Mouse (Mus musculus) retina, embryonic 14.5 days (tissue): ENCODE data around the gene Arhgef26.
A peak's percentile ranks its signal among the peaks of the same experiment; 100 is the strongest.

ENCODE experiments used
- DNase-seq: peaks from one replicate; pipeline ENCODE4 v3.0.0-alpha.2; 2015; ENCODE audit warnings: low spot score

The Arhgef26 gene

DNA sequence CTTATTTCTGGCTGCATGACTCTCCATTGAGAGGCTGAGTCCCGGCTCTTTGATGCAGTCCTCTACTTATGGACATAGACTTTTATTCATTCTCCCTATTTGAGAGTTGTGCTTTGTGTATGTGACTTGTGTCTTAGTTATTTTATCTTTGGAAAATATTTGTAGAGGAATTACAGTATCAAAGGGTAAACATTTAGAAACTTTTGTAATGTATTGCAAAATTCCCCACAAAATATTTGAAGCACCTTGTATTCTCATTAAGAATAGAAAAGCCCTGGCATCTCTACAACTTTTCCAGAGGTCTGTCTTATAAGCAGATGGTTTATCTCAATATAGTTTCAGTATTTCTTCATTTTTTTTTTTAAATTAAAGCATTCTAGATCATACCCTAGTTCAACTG, 44.7 kb downstream of the Arhgef26 start:
- no peak for DNase-seq

DNA sequence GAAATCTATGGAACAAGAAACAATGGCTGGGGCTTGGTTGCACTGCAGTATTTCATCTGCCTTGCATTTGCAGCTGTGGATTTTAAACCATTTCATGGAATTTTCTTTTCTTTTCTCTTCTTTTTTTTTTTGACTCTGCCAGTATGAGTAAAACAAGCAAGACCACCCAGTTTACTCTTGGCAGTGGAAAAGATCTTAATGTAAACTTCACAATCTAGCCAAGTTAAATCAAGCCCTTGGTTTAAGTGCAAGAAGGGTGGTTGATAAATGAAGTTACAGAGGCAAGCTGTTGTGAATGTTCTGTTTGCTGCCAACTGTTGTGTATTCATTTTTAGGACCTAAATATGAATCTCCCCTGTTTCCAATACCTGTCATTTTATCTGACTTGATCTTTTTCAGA, 54.5 kb downstream of the Arhgef26 start:
- DNase-seq, result no peak

DNA sequence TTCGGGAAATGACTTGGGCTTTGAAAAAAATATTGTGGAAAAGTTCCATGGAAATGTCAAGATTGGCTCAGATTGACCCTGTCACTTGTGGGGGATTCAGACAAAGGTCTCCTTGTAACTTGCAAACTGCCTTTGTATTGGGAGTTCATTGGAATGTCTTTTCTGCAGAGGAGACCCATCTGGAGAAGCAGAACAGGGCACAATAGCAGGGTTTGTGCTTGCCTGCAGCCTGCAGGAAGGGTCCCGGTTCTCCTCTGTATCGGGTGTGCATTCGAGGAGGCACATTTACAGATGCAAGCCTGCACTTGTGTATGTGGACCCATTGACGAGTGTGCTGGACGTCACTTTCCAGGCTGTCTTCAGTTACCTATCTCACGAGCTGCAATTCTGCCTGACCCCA, 56.1 kb downstream of the Arhgef26 start:
- peak; percentile 40 for DNase-seq

DNA sequence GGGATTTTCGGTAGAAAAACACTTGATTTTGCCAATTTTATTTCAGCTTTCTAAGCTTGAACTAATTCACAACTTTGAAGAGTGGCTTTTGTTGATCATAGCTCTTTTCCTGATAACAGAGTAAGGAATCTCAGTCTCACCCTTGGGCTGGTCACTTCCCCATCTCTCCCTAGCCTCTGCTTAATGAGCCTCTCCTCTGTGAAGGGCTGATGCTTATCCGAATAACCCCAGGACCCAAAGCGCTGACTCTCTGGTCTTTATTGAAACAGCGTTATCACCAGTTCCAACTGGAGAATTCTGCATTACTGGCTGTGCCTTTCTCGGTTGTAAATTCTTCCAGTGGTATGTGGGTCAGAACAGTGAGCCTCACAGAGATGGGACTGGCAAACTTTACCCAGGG, 57.2 kb downstream of the Arhgef26 start:
- no peak for DNase-seq

DNA sequence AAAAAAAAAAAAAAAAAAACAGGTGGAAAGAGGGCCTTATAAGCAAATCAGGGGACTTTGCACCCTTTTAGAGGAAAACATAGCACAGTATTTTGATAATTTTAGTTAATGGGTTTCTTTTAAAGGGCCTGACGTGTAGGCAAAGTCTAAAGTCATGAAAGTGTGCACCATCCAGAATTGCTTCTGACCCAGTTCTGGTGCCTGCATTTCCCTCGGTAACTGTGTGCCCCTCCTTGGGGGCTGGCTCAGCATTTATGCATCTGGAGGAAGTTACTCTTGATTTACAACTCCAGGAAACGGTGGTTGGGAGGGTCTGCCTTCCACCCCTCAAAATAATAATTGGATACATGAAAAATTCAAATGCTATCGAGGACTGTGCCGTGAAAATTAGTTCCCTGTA, 58.0 kb downstream of the Arhgef26 start:
- DNase-seq, result no peak

DNA sequence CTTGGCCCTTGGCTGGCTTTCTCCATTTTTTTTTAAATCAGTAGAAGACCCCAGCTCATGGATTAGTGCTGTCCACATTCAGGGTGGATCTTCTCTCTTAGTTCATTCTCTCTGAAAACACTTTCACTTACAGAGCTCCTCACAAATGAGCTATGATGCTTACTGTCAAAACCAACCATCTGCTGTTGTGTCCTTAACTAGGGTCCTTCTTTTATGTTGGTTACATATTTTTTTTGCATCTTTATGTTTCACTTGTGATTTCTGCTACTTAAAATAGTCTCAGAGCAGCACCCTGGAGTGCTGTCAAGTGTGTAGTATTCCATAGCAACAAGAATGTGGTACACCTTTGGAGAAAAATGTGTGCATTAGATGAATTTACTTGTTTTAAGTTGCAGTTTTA, 60.0 kb downstream of the Arhgef26 start:
- no peak for DNase-seq

DNA sequence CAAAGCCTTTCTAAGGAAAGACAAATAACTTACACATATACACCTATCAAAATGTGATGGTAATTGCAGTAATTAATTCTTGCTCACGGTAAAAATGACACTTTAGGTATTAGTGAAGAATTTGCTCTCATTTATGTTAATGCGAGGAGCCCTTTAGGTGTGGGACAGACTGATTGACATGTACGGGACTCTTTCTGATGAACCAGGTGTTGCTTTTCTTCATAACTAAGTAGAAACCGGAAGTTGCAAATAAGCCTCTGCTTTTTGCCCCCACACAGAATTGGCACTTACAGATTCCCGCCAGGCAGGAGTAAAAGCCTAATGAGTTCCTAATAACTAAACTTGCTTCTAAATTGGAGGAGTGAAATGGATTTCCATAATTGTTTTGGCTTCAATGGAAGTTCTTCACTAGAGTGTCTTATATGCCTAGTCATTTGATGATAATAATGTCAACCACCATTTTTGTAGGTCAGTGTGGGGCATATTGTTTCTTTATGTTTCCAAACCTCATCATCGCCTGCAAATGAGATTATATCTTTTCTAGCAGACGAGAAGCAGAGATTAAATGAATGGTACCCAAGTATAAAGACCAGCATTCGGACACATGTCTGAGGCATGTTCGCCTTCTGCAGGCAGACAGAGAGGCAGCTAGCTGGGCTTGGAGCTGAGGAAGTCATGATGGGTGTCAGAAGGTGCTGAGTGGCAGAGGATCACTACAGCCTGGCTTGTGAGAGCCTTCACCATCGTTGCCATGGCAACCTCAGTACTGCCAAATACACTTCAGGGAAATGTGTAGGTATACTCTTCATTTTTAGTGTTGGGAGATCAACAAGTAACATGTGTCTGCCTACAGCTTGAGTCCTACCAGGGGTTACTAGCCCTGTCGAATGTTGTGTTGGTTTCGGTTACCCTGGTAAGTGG, 61.9 kb downstream of the Arhgef26 start:
- DNase-seq, result peak; percentile 67

DNA sequence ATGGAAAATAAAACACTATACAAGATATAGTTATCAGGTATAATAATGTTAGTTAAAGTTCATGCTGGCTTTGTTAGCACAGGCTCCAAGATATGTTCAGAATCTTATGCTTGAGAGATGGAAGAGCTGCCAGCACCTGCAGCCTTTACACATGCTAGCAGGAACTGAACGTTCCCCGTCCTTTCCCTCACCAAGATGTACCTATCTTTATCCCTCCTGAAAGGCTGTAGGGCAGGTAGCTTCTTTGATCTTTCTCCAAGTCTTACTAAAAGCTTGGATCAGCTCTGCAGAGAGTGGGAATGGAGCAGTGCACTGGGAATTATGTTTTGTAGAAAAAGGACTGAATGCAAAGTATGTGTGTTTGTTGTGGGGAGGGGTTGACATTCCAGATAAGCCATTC, 64.3 kb downstream of the Arhgef26 start:
- no peak for DNase-seq

DNA sequence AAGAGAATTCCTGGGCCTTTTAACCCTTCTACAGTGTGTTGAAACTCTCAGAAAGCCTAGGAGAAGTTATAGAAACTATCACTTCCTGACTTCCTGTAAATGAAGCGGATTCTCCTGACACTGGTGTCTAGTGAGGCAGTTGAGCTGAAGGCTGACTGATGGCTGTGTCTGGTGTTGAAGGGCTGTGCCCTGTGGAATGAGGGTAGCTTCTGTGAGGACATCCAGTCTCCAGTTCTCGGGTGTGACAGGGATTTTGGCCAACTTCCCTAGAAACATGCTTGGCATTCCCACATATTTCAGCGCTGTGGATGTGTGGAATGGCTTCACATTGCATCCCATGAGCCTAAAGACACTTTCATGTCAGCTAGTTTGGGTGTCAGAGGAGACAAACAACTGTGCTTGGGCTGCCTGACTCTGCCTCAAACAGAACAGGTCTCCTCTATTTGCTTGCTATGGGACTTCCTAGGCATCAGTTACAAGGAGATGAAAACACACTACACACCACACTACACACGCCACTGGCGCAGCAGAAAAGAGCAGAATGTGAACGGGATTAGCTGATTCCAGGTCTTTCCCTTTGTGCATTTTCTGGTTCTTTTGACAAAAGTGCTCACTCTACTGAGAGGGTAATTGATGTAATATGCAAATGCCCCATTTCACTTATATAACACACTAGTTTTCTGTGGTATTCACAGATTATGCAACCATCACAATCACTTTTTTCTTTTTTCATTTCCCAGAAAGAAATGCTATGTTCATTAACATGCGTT, 66.5 kb downstream of the Arhgef26 start:
- DNase-seq, result no peak

DNA sequence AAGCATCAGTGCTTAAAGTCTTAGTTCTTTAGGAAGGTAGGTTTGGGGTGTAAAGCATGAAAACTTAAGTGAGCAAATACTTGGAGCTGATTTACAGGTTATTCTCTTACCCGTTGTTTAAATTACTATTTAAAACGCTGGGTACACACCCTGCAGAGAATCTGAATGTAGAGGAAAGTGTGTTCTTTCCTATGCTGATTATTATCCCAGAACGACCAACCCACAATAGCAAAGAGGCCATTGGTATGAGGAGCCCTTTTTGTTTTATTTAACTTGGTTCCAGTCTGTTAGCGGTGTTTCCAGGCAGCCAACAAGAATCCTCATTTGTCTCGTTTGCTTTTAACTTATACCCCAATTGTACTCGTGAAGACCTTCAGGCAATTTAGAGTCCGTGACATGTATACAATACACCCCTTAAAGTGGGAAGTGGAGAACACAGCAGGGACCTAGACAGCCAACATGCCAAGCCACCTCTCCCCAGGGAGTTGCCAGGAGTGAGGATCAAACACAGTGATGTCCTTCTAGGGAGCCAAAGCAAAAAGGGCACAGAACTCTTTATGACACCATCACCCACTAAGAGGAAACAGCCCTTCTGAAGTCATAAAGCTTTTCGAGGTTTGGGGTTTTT, 71.5 kb downstream of the Arhgef26 start:
- no peak for DNase-seq

DNA sequence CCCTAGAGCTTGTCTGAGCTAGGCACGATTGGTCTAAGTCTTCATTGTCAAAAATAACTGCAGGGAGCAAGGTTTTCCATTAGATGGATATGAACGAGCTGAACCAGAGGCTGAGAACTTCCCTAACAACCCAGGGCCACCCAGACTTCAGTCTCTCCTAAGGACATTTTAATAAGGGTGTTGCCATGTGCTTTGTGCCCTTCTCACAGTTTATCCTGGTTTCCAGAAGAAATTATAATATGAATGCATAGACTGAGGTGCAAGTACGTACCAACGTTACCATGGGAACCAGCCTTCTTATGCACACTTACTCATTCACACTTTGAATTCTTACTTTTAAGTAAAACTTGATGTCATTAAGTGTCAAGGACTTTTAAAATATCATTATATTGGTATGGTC, 72.3 kb downstream of the Arhgef26 start:
- no peak for DNase-seq

DNA sequence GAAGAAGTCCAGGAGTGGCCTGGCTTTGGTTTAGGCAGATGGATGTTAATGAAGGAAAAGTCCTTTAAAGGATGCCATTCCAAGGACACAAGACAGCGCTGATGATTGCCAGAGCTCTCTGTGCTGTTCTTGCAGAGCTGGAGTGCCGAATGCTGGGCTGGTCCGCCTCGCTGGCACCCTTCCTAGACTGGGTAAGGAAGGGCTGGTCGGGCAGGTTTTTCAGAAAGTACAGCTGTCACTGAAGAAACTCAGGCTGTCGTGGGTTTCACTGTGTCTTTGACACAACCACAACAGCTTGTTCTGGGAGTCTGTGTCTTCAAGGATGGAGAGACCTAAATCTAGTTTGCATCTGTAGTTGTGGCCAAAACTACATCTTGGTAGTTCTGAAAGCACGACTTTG, 74.6 kb downstream of the Arhgef26 start:
- DNase-seq, result no peak

DNA sequence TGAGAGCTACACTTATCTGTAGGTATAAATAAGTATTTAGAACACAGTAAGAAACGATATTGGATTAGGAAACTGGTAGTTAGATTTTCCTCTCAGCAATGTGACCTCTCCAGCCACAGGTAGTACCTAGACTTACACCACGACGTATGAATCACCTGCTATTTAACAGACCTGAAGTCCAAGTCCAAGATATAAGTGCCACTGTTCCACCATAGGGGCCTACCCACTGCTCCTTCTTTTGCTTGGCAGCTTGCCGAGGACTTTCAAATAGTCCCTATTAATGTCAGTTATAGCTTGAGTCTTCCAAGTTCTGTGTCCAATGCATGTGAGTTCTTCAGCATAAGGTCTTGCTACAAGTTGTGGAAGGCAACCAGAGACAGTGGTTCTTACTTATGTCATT, 76.8 kb downstream of the Arhgef26 start:
- DNase-seq, result no peak

DNA sequence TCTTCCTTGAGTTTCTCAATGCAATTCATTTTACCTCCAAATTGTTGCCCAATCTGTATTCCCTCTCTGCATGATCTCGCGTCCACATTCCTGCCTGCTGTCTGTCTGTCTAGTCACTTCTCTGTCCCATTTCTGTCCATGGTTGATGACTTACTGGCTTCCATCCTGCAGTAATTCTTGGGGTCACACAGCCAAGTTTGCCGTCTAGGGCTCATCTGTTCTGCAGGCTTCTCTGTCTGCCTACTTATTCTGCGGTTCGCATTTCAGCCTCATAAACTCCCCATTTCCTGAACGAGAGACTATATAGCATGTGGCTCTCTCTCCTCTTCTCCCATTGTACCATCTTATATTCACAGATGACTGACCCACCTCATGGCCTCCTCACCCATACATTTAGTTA, 79.3 kb downstream of the Arhgef26 start:
- DNase-seq, result no peak

DNA sequence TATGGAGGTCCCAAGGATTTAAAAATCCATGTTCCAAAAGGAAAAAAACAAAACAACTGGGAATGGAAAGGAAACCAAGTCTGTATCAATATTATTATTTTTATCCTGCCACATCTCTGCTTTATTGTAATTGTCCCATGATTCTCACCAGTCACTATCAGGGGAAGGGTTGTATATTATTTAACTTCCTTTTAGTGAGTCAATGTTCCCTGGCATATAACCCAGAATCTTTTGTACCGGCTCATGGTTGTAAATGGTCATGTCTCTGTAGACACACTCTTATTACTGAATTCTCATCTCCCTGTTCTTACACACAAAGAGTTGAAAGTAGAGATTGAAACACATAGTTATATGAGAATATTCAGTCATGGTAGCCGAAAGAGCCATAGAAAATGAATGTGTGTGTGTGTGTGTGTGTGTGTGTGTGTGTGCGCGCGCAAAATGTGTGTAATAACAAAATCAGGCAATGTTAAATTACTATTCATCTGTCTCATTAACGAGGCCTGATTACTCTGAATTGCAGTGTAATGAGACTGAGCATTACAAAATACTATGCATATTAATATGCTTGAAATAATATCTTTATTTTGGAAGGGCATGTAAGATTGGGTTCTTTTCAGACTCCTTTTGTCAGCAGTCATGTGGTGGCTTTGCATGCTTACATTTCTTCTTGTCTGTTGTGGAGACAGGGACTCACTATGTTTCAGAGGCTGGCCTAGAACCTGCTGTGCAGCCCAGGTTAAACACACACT, 80.4 kb downstream of the Arhgef26 start:
- no peak for DNase-seq

DNA sequence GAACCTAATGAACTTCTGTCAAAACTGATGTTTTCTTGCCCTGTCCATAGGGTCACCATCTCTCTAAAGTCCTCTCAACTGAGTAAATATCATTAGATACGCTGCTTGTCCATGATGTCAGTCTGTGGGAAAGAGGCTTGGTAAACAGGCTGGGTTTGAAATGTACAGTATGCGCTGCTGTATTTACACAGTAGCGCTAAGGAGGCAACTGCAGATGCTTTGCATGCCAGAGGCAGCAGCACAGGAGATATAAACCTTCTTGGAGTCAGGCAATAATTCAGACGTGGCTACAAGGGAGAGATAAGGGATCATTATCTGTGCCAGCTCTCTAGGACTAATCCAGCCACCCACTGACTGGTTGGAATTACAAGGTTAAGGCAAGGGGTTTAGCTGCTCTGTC, 95.5 kb downstream of the Arhgef26 start:
- no peak for DNase-seq

DNA sequence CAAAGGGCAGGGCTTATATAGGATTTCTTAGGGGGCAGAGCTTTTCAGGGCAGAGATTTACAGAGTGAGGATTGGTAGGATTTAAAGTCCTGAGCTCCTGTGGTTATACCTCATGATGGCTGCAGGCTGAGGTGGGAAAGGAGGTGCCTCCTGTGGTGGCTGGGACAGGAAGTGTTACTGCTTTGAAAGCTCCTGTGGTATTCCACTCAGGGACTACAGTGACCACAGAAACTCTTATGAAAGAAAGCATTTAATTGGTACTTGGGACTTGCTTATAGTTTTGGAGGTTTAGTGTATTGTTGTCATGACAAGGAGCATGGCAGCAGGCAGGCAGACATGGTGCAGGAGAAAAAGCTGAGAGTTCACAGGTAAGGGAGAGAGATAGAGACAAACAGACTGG, 97.8 kb downstream of the Arhgef26 start:
- no peak for DNase-seq

DNA sequence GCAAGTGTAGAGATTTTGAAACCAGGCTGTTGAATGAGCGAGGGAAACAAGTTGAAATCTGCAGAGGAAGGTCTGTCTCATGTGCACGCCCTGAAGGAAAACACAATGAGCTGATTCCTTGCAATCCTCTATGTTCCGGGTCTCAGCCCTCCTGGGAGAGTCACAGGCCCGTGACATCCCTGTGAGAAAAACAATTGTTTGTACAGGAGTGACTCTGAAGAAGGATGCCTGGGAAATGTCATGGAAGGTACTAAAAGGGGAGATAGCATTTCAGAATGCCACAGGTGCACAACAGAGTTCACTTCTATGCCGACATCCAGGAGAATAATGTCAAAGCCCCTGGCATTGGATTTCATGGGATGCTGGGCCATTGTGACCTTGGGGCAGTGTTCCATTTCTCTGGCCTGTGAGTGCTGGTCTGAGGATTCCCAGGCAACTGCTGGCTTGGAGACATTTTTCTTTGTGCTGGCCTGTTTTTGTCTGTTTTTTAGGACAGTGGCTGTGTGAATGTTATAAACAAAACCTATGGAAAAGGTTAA, 102.4 kb downstream of the Arhgef26 start:
- DNase-seq, result no peak

DNA sequence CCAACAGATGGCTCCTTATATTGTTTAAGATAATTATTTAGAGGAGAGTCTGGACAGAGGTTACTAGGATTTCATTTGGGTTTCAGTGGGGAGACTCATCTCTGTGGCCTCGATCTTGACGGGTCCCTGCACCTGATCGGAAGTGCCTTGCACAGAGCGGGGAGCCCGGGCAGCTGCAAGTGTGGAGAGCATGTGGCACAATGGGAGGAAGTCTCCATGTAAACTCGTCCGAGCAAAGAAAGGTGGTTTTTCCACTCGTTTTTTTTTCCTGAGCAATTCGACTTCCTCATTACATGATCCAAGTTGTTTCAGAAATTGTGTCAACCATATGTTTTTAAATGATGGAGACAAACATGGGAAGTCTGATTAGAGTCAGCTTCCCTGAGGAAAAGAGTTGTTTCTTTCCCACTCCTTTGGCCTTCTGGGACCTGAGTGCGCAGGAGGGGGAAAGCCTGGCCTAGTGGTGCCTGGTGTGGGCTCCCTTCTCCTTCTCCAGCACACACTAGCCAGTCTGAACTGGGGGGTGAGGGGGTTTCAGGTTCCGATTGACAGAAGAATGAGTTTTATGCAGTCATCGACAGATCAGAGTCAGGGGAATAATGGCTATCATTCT, 105.5 kb downstream of the Arhgef26 start:
- DNase-seq, result no peak

DNA sequence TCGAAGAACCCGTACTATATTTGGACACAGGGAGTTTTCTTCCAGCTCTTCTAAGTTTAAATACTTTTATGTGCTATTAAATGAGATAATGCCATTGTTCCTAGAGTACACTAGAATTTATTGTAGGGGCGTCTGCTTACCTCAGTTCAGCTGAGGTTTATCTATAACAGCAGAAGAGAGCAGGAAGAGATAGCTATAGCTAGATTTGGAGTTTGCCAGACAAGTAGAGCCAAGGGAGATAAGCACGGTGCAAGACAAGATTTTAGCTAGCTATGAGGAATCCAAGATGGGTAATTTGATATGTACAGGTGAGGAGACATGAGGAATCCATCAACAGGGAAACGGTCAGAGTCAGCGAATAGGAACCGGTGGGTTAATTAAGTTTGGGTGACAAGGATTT, 108.1 kb downstream of the Arhgef26 start:
- no peak for DNase-seq

DNA sequence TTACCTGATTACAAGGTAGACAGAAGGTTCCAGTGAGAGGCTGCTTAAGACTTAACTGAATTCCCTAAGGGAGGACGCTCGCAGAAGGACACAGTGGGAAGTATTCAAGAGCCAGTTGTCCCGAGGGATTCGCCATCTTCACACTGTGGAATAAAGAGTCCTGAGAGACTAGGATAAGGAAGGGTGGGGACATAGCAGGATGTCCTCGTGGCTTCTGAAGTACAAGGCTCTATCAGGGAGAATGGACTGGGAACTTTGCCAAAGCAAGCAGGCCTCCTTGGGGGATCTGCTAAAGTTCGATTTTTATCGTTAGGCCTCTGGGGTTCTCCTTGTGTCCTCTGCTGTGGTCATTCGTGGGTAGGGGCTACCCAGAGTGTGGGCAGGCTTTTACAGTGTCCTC, 109.0 kb downstream of the Arhgef26 start:
- DNase-seq, result no peak
